Mouse (Mus musculus) myocyte (in vitro differentiated cells): ENCODE results near the gene Rbm46. TPM values are rescaled to one million over a fixed set of nuclear protein-coding genes. Genes with fewer than 3 reads are reported as not detected.

Source experiments
- H3K27me3 ChIP-seq: one replicate; pipeline ENCODE4 v1.6.1; 2011; ENCODE audit not compliant: control insufficient read depth, insufficient read depth, insufficient read length
- H3K36me3 ChIP-seq: one replicate; pipeline ENCODE4 v1.6.1; 2011; ENCODE audit not compliant: control insufficient read depth, insufficient read depth
- H3K4me2 ChIP-seq: one replicate; pipeline ENCODE4 v1.6.1; 2011; ENCODE audit warnings: low read depth, control low read depth
- H3K4me3 ChIP-seq: one replicate; pipeline ENCODE4 v1.5.1; 2011; ENCODE audit warnings: mild to moderate bottlenecking, control low read depth, moderate library complexity
- H3K79me2 ChIP-seq: one replicate; pipeline ENCODE4 v1.6.1; 2011; ENCODE audit not compliant: control insufficient read depth, insufficient read depth
- H3ac ChIP-seq: one replicate; pipeline ENCODE4 v1.6.1; 2011; ENCODE audit not compliant: control insufficient read depth, insufficient read length
- CEBPB ChIP-seq: IDR thresholded peaks from 2 replicates; pipeline ENCODE4 v1.6.1; 2011; ENCODE audit warnings: mild to moderate bottlenecking, moderate library complexity; ENCODE audit not compliant: poor library complexity, insufficient read depth, severe bottlenecking
- E2F4 ChIP-seq: IDR thresholded peaks from one replicate; pipeline ENCODE4 v1.6.1; 2011; ENCODE audit warnings: mild to moderate bottlenecking, control low read depth, moderate library complexity; ENCODE audit not compliant: insufficient read depth
- MAX ChIP-seq: IDR thresholded peaks from one replicate; pipeline ENCODE4 v1.6.1; 2011; ENCODE audit warnings: low read depth, mild to moderate bottlenecking, control low read depth
- MYOD1 ChIP-seq, 3 experiments: IDR thresholded peaks; one replicate each; pipeline ENCODE4 v1.6.1; 2011; ENCODE audit warnings: control low read depth in 2 of 3, low read depth in 2 of 3, mild to moderate bottlenecking in 2 of 3, moderate library complexity in 1 of 3; ENCODE audit not compliant: insufficient read length in 2 of 3, control insufficient read depth in 1 of 3
- MYOG ChIP-seq, 3 experiments: IDR thresholded peaks; one replicate each; pipeline ENCODE4 v1.6.1; 2011; ENCODE audit warnings: control low read depth in 2 of 3, low read depth in 2 of 3, mild to moderate bottlenecking in 2 of 3; ENCODE audit not compliant: insufficient read length in 2 of 3, control insufficient read depth in 1 of 3, insufficient read depth in 1 of 3
- POLR2A ChIP-seq: IDR thresholded peaks from one replicate; pipeline ENCODE4 v1.6.1; 2011; ENCODE audit warnings: low read depth, mild to moderate bottlenecking, control low read depth, moderate library complexity; ENCODE audit not compliant: insufficient read length
- POLR2AphosphoS2 ChIP-seq: IDR thresholded peaks from one replicate; pipeline ENCODE4 v1.6.1; 2011; ENCODE audit warnings: low read depth, control low read depth; ENCODE audit not compliant: insufficient read length
- REST ChIP-seq: IDR thresholded peaks from one replicate; pipeline ENCODE4 v1.6.1; 2011; ENCODE audit warnings: mild to moderate bottlenecking, control low read depth, moderate library complexity; ENCODE audit not compliant: insufficient read depth, insufficient read length
- SRF ChIP-seq: IDR thresholded peaks from one replicate; pipeline ENCODE4 v1.6.1; 2011; ENCODE audit warnings: low read depth; ENCODE audit not compliant: control insufficient read depth, insufficient read length
- TCF12 ChIP-seq: IDR thresholded peaks from one replicate; pipeline ENCODE4 v1.6.1; 2011; ENCODE audit warnings: mild to moderate bottlenecking, control low read depth; ENCODE audit not compliant: poor library complexity, insufficient read depth, severe bottlenecking
- TCF3 ChIP-seq: IDR thresholded peaks from one replicate; pipeline ENCODE4 v1.6.1; 2011; ENCODE audit warnings: low read depth, control low read depth; ENCODE audit not compliant: insufficient read length
- USF1 ChIP-seq: IDR thresholded peaks from one replicate; pipeline ENCODE4 v1.6.1; 2011; ENCODE audit warnings: low read depth, mild to moderate bottlenecking, control low read depth, moderate library complexity
- polyA plus RNA-seq: library from polyadenylated mRNA; unstranded; fragments of >200 nt; fragmentation: generic; extraction: Trizol; gene quantifications from one replicate; pipeline ENCODE4 v1.2.1, GENCODE M21; 2012; ENCODE audit warnings: missing spikeins

The Rbm46 gene
- polyA plus RNA-seq, 1 experiment, result not detected

DNA sequence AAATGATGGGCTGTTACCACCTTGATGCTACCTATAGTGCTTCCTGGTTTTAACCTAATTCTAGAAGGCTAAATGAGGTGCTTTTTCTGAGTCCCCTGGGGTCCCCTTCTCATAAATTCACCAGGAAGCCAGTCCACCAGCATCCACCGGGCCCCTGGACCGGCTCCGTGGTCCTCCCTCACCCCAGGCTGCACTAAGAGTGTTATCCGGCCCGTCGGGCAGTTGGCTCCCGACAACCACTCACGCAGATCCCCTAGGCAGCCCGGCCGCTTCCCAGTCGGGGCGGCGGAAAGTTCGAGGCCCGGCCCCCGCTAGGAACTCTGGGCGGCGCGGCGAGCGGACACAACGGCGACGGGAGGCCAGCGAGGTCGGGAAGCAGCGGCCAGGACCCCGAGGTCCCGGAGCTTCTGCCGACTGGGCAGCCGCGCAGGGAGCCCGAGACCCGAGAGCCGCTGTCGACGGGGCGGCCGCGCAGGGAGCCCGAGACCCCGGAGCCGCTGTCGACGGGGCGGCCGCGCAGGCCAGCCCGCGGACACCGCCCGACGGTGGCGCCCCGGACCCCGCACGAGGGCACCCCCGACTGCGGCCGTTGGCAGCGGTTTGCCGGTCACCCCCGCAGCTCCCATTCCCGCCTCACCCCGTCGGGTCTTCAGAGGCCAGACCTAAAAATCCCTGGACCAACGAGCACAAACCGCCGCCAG is 462 bp downstream of the Rbm46 start:
- no peak overlapping the region for H3K4me3 ChIP-seq
- no peak for TF ChIP-seq USF1
- no peak for TF ChIP-seq MAX
- no peak for TF ChIP-seq REST
- TF ChIP-seq E2F4, result no peak
- H3K27me3 ChIP-seq, result no peaks in the 10 kb centered on the region

DNA sequence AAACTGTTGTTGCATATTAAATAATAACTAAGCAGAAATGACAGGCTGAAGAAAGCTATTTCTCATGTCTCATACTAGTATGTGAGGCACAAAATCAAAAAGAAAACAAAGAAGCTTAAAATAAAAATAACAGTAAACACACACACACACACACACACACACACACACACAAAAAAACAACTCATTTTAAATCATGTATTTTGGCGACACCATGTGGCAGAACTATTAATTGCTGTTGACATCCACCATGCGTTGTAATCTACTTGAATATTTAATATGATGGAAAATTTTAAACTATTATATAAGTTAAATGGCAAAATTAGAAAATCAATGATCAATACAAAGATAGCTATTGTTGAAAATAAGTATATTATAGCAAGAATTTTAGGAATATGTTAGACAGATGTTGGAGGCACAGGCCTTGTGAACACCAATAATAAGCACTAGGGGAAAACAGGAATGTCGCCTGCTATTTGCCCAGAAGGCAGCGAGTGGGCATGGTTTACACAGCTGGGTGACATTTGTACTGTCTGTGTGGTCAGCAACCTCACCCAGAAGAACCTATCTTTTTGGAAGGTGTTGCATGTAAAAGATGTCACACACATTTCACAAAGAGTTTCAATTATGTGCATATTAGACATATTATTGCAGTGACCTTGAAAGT is 18.7 kb downstream of the Rbm46 start:
- H3K4me2 ChIP-seq, result no peak overlapping the region
- no peak overlapping the region for H3ac ChIP-seq
- no peaks in the 10 kb centered on the region for H3K79me2 ChIP-seq
- H3K27me3 ChIP-seq, result no peaks in the 10 kb centered on the region
- no peak overlapping the region for H3K4me3 ChIP-seq
- H3K36me3 ChIP-seq, result no peaks in the 10 kb centered on the region
- no peak for TF ChIP-seq TCF12
- TF ChIP-seq MYOD1 (IDR thresholded peaks at IDR 0.05; ENCODE audit: control insufficient read depth in 1 of 3, insufficient read length in 2 of 3, low read depth in 2 of 3), result no peak
- no peak for TF ChIP-seq POLR2A
- TF ChIP-seq CEBPB, result no peak
- TF ChIP-seq MAX, result no peak
- TF ChIP-seq USF1, result no peak
- TF ChIP-seq POLR2AphosphoS2, result no peak
- TF ChIP-seq TCF3, result no peak
- TF ChIP-seq REST, result no peak
- TF ChIP-seq MYOG (IDR thresholded peaks at IDR 0.05; ENCODE audit: control insufficient read depth in 1 of 3, insufficient read depth in 1 of 3, insufficient read length in 2 of 3, low read depth in 2 of 3), result no peak
- no peak for TF ChIP-seq SRF
- TF ChIP-seq E2F4, result no peak

More for the DNA sequence above, 462 bp downstream of the Rbm46 start:
- Histone ChIP-seq H3K79me2 (no peaks in the 10 kb centered on the region), H3K36me3 (no peaks in the 10 kb centered on the region), H3K4me2 (no peak overlapping the region), H3ac (no peak overlapping the region)

DNA sequence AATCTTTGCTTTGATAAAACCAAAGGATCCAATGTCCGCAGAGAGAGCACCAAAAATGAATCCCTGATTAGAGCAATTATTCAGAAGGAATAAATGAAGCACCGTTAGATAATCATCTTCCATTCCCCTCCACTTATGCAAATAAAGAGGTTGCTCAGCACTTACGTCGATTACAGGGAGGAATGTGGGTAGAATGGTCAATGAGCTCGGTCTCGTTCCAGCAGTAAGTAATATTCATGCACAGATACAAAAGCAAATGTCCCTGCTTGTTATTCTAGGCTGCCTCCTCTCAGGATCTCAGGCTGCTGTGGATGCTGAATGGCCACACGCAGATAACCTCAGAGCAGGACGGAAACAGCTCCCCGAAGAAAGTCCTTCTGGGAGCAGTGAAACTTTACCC is 51.1 kb downstream of the Rbm46 start:
- Histone ChIP-seq H3ac (no peak overlapping the region), H3K27me3 (no peaks in the 10 kb centered on the region), H3K79me2 (no peaks in the 10 kb centered on the region), H3K4me3 (no peak overlapping the region), H3K4me2 (no peak overlapping the region), H3K36me3 (no peaks in the 10 kb centered on the region)
- TF ChIP-seq POLR2AphosphoS2 (no peak), USF1 (no peak)

DNA sequence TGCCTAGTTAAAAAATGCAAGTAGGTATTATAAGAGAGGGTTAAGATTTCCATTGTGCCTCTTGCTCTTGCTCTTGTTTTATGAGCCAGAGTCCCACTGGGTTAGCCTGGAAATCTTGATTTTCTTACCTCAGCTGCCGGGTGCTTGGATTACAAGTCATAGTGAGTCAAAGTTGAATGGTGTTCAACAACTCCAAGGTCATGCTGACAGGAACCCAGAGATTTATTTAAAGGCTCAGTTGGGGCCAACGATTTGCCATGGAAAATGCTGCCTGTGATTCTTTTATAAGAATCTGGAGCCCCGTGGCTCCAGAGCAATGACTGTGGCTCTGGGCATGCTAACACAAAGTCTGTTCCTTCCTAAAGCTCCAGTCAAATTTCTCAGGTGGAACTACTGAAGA is 64.4 kb downstream of the Rbm46 start:
- no peaks in the 10 kb centered on the region for H3K79me2 ChIP-seq
- H3K4me3 ChIP-seq, result no peak overlapping the region
- H3K36me3 ChIP-seq, result no peaks in the 10 kb centered on the region
- no peaks in the 10 kb centered on the region for H3K27me3 ChIP-seq
- H3K4me2 ChIP-seq, result no peak overlapping the region
- TF ChIP-seq POLR2AphosphoS2, result no peak
- TF ChIP-seq E2F4, result no peak
- no peak for TF ChIP-seq SRF
- TF ChIP-seq TCF12, result no peak
- TF ChIP-seq MAX, result no peak
- no peak for TF ChIP-seq TCF3
- H3ac ChIP-seq, result no peak overlapping the region

DNA sequence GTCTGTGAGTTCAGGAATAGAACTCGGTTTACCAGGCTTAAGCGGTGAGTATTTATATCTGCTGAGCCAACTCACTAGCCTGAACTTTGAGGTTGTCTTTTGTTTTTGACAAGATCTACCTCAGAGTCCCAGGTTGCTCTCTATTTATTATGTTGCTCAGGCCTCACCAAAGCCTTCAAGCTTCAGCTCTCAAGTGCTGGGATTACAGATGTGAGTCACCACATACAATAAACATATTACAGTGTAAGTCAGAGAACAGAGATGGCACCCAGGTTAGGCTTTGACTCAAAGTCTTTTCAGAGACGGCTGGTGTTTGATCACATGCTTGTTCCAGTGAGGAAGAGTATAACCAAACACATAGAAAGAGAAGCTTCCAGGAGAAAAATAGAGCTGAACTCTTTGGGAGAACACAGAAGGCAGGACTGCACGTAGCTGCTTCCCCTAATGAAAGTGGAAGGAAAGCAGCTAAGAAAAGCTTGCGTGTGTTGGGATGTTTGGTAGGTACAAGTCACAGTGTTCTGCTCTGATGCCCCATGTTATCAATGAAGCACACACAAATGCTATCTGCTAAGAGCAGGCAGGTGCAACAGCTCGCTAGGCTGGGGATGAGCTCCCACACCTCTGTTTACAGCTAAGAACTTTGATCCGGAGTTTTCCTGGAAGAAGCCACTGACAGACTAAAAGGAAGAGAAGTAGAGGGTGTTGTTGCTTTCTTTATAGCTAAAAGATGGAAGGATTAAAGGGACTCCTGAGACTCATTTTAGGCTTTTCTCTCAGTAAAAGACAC is 65.8 kb downstream of the Rbm46 start:
- H3K4me3 ChIP-seq, result no peak overlapping the region
- no peak overlapping the region for H3K4me2 ChIP-seq
- no peak for TF ChIP-seq CEBPB
- TF ChIP-seq REST, result no peak
- TF ChIP-seq MYOG (IDR thresholded peaks at IDR 0.05; ENCODE audit: control insufficient read depth in 1 of 3, insufficient read depth in 1 of 3, insufficient read length in 2 of 3, low read depth in 2 of 3), result no peak
- TF ChIP-seq USF1, result no peak
- no peak for TF ChIP-seq POLR2AphosphoS2
- no peak for TF ChIP-seq TCF3
- TF ChIP-seq SRF, result no peak
- TF ChIP-seq MAX, result no peak
- no peaks in the 10 kb centered on the region for H3K27me3 ChIP-seq
- H3ac ChIP-seq, result no peak overlapping the region
- no peaks in the 10 kb centered on the region for H3K36me3 ChIP-seq
- H3K79me2 ChIP-seq, result no peaks in the 10 kb centered on the region
